Mouse (Mus musculus) stomach, embryonic 14.5 days (tissue): ENCODE measurements at regions not wholly inside any gene's neighbourhood (a gene's known extent, or its start where the extent isn't known, plus 50 kb on each side); places are given as distances from the start of the nearest gene placed in this dataset.
"Not testable (repeated sequence)": the region's sequence is repeated elsewhere in the genome, so short reads cannot be mapped to it uniquely, and the experiment has no call there.

ENCODE experiments used
- ATAC-seq: fragments of 200-750 bp; cut with Nextera tagmentation; 2 replicates; pipeline ENCODE4 v1.8.0; 2017; ENCODE audit warnings: low read depth, moderate TSS enrichment; ENCODE audit not compliant: insufficient number of reproducible peaks, insufficient read depth, low FRiP score
- H3K27ac ChIP-seq: fragments of 300-500 bp; sonication (generic); 2 replicates; pipeline ENCODE4 v1.5.1; 2014; ENCODE audit warnings: mild to moderate bottlenecking, low read length, moderate library complexity, mixed read lengths
- H3K27me3 ChIP-seq: fragments of 300-500 bp; sonication (generic); 2 replicates; pipeline ENCODE4 v1.6.1; 2014; ENCODE audit warnings: low read length, control low read depth, mixed read lengths; ENCODE audit not compliant: control insufficient read depth, insufficient read depth
- H3K36me3 ChIP-seq: fragments of 300-500 bp; sonication (generic); 2 replicates; pipeline ENCODE4 v1.6.1; 2014; ENCODE audit warnings: mild to moderate bottlenecking, control low read depth, low read length, moderate library complexity, mixed read lengths; ENCODE audit not compliant: control insufficient read depth, insufficient read depth
- H3K4me1 ChIP-seq: fragments of 300-500 bp; sonication (generic); 2 replicates; pipeline ENCODE4 v1.6.1; 2014; ENCODE audit warnings: low read length, control low read depth, mixed read lengths; ENCODE audit not compliant: control insufficient read depth, insufficient read depth
- H3K4me2 ChIP-seq: fragments of 300-500 bp; sonication (generic); replicated peaks from 2 replicates; pipeline ENCODE4 v1.6.1; 2014; ENCODE audit warnings: low read depth, low read length, control low read depth
- H3K4me3 ChIP-seq: fragments of 300-500 bp; sonication (generic); 2 replicates; pipeline ENCODE4 v1.5.1; 2014; ENCODE audit warnings: low read depth, low read length, control low read depth
- H3K9ac ChIP-seq: fragments of 300-500 bp; sonication (generic); replicated peaks from 2 replicates; pipeline ENCODE4 v1.6.1; 2014; ENCODE audit warnings: low read depth, mild to moderate bottlenecking, control low read depth, low read length, moderate library complexity, mixed read lengths
- H3K9me3 ChIP-seq: fragments of 300-500 bp; sonication (generic); 2 replicates; pipeline ENCODE4 v1.6.1; 2016; ENCODE audit warnings: low read depth, low read length, control low read depth; ENCODE audit not compliant: control insufficient read depth
- WGBS: fragments of 180-500 bp; shearing (Covaris S2); extraction: QIAGEN DNeasy Blood & Tissue Kit; methylation state at CpG from one replicate; pipeline ENCODE4 v1.1.7; 2014; 5-methylcytosine and 5-hydroxymethylcytosine counted together

- no peak overlapping the region for H3K9ac ChIP-seq
- H3K9me3 ChIP-seq: no peaks in the 10 kb centered on the region
- no peak overlapping the region for H3K4me3 ChIP-seq
- H3K36me3 ChIP-seq: no peaks in the 10 kb centered on the region
- peak; percentile 72; the same call in 1 of the 2 replicates for ATAC-seq
- no peaks in the 10 kb centered on the region for H3K27me3 ChIP-seq
- H3K4me2 ChIP-seq: no peak overlapping the region
- no peaks in the 10 kb centered on the region for H3K4me1 ChIP-seq
- WGBS: 38% methylated on average over 1 of the region's 1 CpGs
- peak overlapping the region; percentile 58; the same call in 1 of the 2 replicates for H3K27ac ChIP-seq
Measured at GRCm38 (mm10) chr13:78883062-78883461, 683.5 kb upstream of the Nr2f1 start.

GRCm38 (mm10) chr13:78872582-78872981 is 673.0 kb upstream of the Nr2f1 start:
- no peak for ATAC-seq
- Histone ChIP-seq H3K9me3 (no peaks in the 10 kb centered on the region), H3K9ac (no peak overlapping the region), H3K27ac (no peak overlapping the region), H3K4me2 (no peak overlapping the region), H3K4me1 (0 out of 2 replicates have a peak, but pooled peaks cover 3% of the 10 kb centered on the region), H3K4me3 (no peak overlapping the region), H3K36me3 (no peaks in the 10 kb centered on the region), H3K27me3 (no peaks in the 10 kb centered on the region)
- 59% methylated on average over 5 of the region's 5 CpGs for WGBS

- WGBS: 15% methylated on average over 6 of the region's 6 CpGs
- Histone ChIP-seq H3K9ac (no peak overlapping the region), H3K4me3 (no peak overlapping the region), H3K27me3 (no peaks in the 10 kb centered on the region), H3K27ac (no peak overlapping the region), H3K9me3 (no peaks in the 10 kb centered on the region), H3K36me3 (no peaks in the 10 kb centered on the region), H3K4me1 (0 out of 2 replicates have a peak, but pooled peaks cover 3% of the 10 kb centered on the region), H3K4me2 (no peak overlapping the region)
- no peak for ATAC-seq
Measured at GRCm38 (mm10) chr13:78871976-78872375, 672.4 kb upstream of the Nr2f1 start.

- 26% methylated on average over 2 of the region's 2 CpGs for WGBS
- Histone ChIP-seq H3K27ac (no peak overlapping the region), H3K9me3 (no peaks in the 10 kb centered on the region), H3K27me3 (no peaks in the 10 kb centered on the region), H3K4me1 (0 out of 2 replicates have a peak, but pooled peaks cover 3% of the 10 kb centered on the region), H3K36me3 (no peaks in the 10 kb centered on the region), H3K4me2 (no peak overlapping the region), H3K9ac (no peak overlapping the region), H3K4me3 (no peak overlapping the region)
- no peak for ATAC-seq
Measured at GRCm38 (mm10) chr13:78871254-78871653, 671.7 kb upstream of the Nr2f1 start.

GRCm38 (mm10) chr13:78824357-78824756 is 624.8 kb upstream of the Nr2f1 start:
- not testable (repeated sequence) for H3K9me3 ChIP-seq, H3K4me2 ChIP-seq, H3K4me1 ChIP-seq, H3K36me3 ChIP-seq, H3K27ac ChIP-seq, H3K9ac ChIP-seq, ATAC-seq, H3K27me3 ChIP-seq, H3K4me3 ChIP-seq
- WGBS: 88% methylated on average over 4 of the region's 4 CpGs

- Histone ChIP-seq H3K9ac (no peak overlapping the region), H3K36me3 (no peaks in the 10 kb centered on the region), H3K27ac (no peak overlapping the region), H3K27me3 (no peaks in the 10 kb centered on the region), H3K4me3 (no peak overlapping the region), H3K9me3 (no peaks in the 10 kb centered on the region), H3K4me2 (no peak overlapping the region), H3K4me1 (no peaks in the 10 kb centered on the region)
- WGBS: 32% methylated on average over 2 of the region's 2 CpGs
- peak; percentile 65; the same call in 1 of the 2 replicates for ATAC-seq
Measured at GRCm38 (mm10) chr13:78809656-78810055, 610.1 kb upstream of the Nr2f1 start.

GRCm38 (mm10) chr13:78802838-78803124 is 603.2 kb upstream of the Nr2f1 start:
- Histone ChIP-seq H3K27ac (no peak overlapping the region), H3K4me1 (no peaks in the 10 kb centered on the region), H3K9ac (no peak overlapping the region), H3K36me3 (no peaks in the 10 kb centered on the region), H3K4me2 (no peak overlapping the region), H3K27me3 (no peaks in the 10 kb centered on the region), H3K9me3 (no peaks in the 10 kb centered on the region), H3K4me3 (no peak overlapping the region)
- no peak for ATAC-seq

- no peaks in the 10 kb centered on the region for H3K36me3 ChIP-seq
- 38% methylated on average over 7 of the region's 7 CpGs for WGBS
Measured at GRCm38 (mm10) chr13:78802011-78802837, 602.7 kb upstream of the Nr2f1 start.

GRCm38 (mm10) chr13:78799641-78800040 is 600.1 kb upstream of the Nr2f1 start:
- Histone ChIP-seq H3K9me3 (no peaks in the 10 kb centered on the region), H3K4me1 (no peaks in the 10 kb centered on the region), H3K27me3 (no peaks in the 10 kb centered on the region), H3K36me3 (no peaks in the 10 kb centered on the region), H3K4me3 (no peak overlapping the region), H3K9ac (no peak overlapping the region), H3K4me2 (no peak overlapping the region), H3K27ac (no peak overlapping the region)
- 63% methylated on average over 3 of the region's 3 CpGs for WGBS
- ATAC-seq: no peak

More at GRCm38 (mm10) chr13:78802011-78802837, 602.7 kb upstream of the Nr2f1 start:
- Histone ChIP-seq H3K27ac (no peak overlapping the region), H3K27me3 (no peaks in the 10 kb centered on the region), H3K4me3 (no peak overlapping the region), H3K4me2 (no peak overlapping the region), H3K9me3 (no peaks in the 10 kb centered on the region), H3K4me1 (no peaks in the 10 kb centered on the region), H3K9ac (no peak overlapping the region)
- ATAC-seq: no peak
